ENCODE assay signal across 23 mouse cellular contexts in the genomic region with DNA sequence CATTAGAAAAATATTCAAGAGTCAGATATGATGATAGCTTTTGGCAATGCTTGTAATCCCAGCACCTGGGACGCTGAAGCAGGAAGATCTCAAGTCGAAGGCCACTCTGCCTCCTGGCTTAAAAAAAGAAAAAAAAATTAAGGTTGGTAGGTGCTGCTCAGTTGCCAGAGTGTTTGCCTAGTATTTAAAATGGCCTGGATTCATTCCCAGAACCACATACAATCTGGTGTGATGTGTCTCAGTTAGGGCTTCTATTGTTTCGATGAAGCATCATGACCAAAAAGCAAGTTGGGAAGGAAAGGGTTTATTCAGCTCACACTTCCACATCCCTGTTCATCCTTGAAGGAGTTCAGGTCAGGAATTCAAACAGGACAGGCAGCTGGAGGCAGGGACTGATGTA. TPM values are rescaled to one million over a fixed set of nuclear protein-coding genes. Genes with fewer than 3 reads are reported as not detected.
A peak's percentile ranks its signal among the peaks of the same experiment; 100 is the strongest.
DNase-seq lines count a peak whose midpoint lies in the region; ATAC-seq and TF ChIP-seq lines count a peak whose summit lies in the region.
"Had no signal": no experiment of that assay in that cellular context is flagged by ENCODE, and none has a peak within 500 bp of the region (broad histone marks: within the 10 kb centered on the region; RNA-seq: fewer than 3 reads in every experiment).

No protein-coding gene starts in this region.

- 88% methylated on average over 3 of the region's 3 CpGs for WGBS in heart, embryonic 12.5 days
- WGBS in neural tube, embryonic 13.5 days, result 90% methylated on average over 3 of the region's 3 CpGs
- WGBS in limb, embryonic 11.5 days, result 84% methylated on average over 3 of the region's 3 CpGs

- H3K27ac ChIP-seq in heart, embryonic 12.5 days (ENCODE audit: poor library complexity, severe bottlenecking), result no peak overlapping the region
- peak overlapping the region; percentile 59; the same call in 1 of the 2 replicates for H3K27ac ChIP-seq in neural tube, embryonic 13.5 days (replicated peaks)
- H3K27ac ChIP-seq in limb, embryonic 11.5 days (replicated peaks; ENCODE audit: low read depth, low read length), result peak overlapping the region; percentile 76
- no peak overlapping the region for H3K27ac ChIP-seq in left cerebral cortex, adult 2 months
- H3K27ac ChIP-seq: heart, adult 2 months; hindbrain, embryonic 15.5 days; stomach, postnatal 0 days had no signal

- H3K4me1 ChIP-seq in heart, embryonic 12.5 days (replicated peaks), result peaks cover 16% of the 10 kb centered on the region
- H3K4me1 ChIP-seq in neural tube, embryonic 13.5 days (replicated peaks), result peaks cover 23% of the 10 kb centered on the region
- H3K4me1 ChIP-seq in limb, embryonic 11.5 days (ENCODE audit: control insufficient read depth, insufficient read depth, low read length), result peaks cover 16% of the 10 kb centered on the region

- intact Hi-C loops in left cerebral cortex, adult 2 months (cut with DNase I), result no loop called here

- no peak overlapping the region for H3K4me3 ChIP-seq in heart, embryonic 12.5 days
- no peak overlapping the region for H3K4me3 ChIP-seq in neural tube, embryonic 13.5 days
- no peak overlapping the region for H3K4me3 ChIP-seq in limb, embryonic 11.5 days (ENCODE audit: low read depth, low read length)
- H3K4me3 ChIP-seq in left cerebral cortex, adult 2 months, result no peak overlapping the region
- H3K4me3 ChIP-seq: heart, adult 2 months; hindbrain, embryonic 15.5 days had no signal

- TF ChIP-seq CTCF in left cerebral cortex, adult 2 months (IDR thresholded peaks at IDR 0.05), result no peak

- no peak overlapping the region for H3K4me2 ChIP-seq in heart, embryonic 12.5 days
- H3K4me2 ChIP-seq in neural tube, embryonic 13.5 days, result no peak overlapping the region
- no peak overlapping the region for H3K4me2 ChIP-seq in limb, embryonic 11.5 days (ENCODE audit: low read depth, severe bottlenecking)
- H3K4me2 ChIP-seq: liver, embryonic 11.5 days had no signal

- peak; percentile 65 for DNase-seq in heart, adult 11 months
- DNase-seq in neural tube, embryonic 10.5 days (ENCODE audit: extremely low spot score, low spot score), result no peak
- DNase-seq in limb, embryonic 11.5 days (ENCODE audit: low spot score), result no peak
- DNase-seq in left cerebral cortex, adult 2 months (ENCODE audit: extremely low spot score in 1 of 2, low spot score in 2 of 2), result no peak
- no peak for DNase-seq in left cerebral cortex, adult 18-20 months (ENCODE audit: low spot score in 2 of 2)
- DNase-seq: adrenal gland, adult 8-10 months; B cell, adult 2 months; cerebellum, adult 8-10 months; cerebellum, postnatal 36 days; gastrocnemius, postnatal 25 days; kidney, adult 8-10 months; kidney, postnatal 10 days; liver, postnatal 0 days; right cerebral cortex, postnatal 14 days had no signal

- 0 out of 2 replicates have a peak, but pooled peaks cover 4% of the 10 kb centered on the region for H3K27me3 ChIP-seq in heart, embryonic 12.5 days (replicated peaks)
- no peaks in the 10 kb centered on the region for H3K27me3 ChIP-seq in neural tube, embryonic 13.5 days
- no peaks in the 10 kb centered on the region for H3K27me3 ChIP-seq in limb, embryonic 11.5 days (ENCODE audit: control insufficient read depth, insufficient read depth, low read length)
- H3K27me3 ChIP-seq: hindbrain, embryonic 15.5 days had no signal

- ATAC-seq in heart, embryonic 12.5 days (ENCODE audit: insufficient number of reproducible peaks, low FRiP score), result no peak
- no peak for ATAC-seq in neural tube, embryonic 13.5 days (ENCODE audit: low read depth)
- ATAC-seq in limb, embryonic 11.5 days (ENCODE audit: insufficient number of reproducible peaks, low FRiP score, low TSS enrichment, low read depth), result no peak
- ATAC-seq: liver, postnatal 0 days; lung, postnatal 0 days had no signal

- no peaks in the 10 kb centered on the region for H3K36me3 ChIP-seq in heart, embryonic 12.5 days
- no peaks in the 10 kb centered on the region for H3K36me3 ChIP-seq in neural tube, embryonic 13.5 days
- H3K36me3 ChIP-seq in limb, embryonic 11.5 days (ENCODE audit: control insufficient read depth, insufficient read depth, low read length), result no peaks in the 10 kb centered on the region
- H3K36me3 ChIP-seq: hindbrain, embryonic 15.5 days had no signal

- no peak overlapping the region for H3K9ac ChIP-seq in heart, embryonic 12.5 days
- no peak overlapping the region for H3K9ac ChIP-seq in neural tube, embryonic 13.5 days
- no peak overlapping the region for H3K9ac ChIP-seq in limb, embryonic 11.5 days (ENCODE audit: low read length)
- H3K9ac ChIP-seq: hindbrain, embryonic 15.5 days; liver, postnatal 0 days had no signal

- H3K9me3 ChIP-seq in heart, embryonic 12.5 days (replicated peaks), result 0 out of 2 replicates have a peak, but pooled peaks cover 4% of the 10 kb centered on the region
- no peaks in the 10 kb centered on the region for H3K9me3 ChIP-seq in neural tube, embryonic 13.5 days
- H3K9me3 ChIP-seq in limb, embryonic 11.5 days (ENCODE audit: control insufficient read depth, low read length), result no peaks in the 10 kb centered on the region
- H3K9me3 ChIP-seq: hindbrain, embryonic 15.5 days had no signal

RNA-seq across cellular contexts. Expression of a gene that starts 29.4 kb away (rescaled TPM):
- polyA plus RNA-seq in heart, embryonic 12.5 days (2016; fragmentation: Nextera tagmentation; extraction: Ambion mirVana), result 0.10 and 0.50 TPM in 2 replicates
- polyA plus RNA-seq in neural tube, embryonic 13.5 days (2015; fragmentation: Nextera tagmentation; extraction: Ambion mirVana), result 0.39 and 0.73 TPM in 2 replicates
- not detected in 2 replicates for polyA plus RNA-seq in limb, embryonic 11.5 days (2014; fragmentation: Nextera tagmentation; extraction: Ambion mirVana)
- total RNA-seq in left cerebral cortex, adult 2 months (2021), result 1 to 10 TPM; 3.5 to 4.4 TPM
- total RNA-seq in left cerebral cortex, adult 18-20 months (2021), result 1 to 10 TPM; 5.4 to 5.7 TPM
- total RNA-seq: MEL had no signal
- polyA plus RNA-seq: liver, embryonic 11.5 days; thymus, postnatal 0 days had no signal

RNA-seq across cellular contexts. Expression of a gene that starts 47.4 kb away (rescaled TPM):
- 2.1 and 2.4 TPM in 2 replicates for polyA plus RNA-seq in heart, embryonic 12.5 days (2016; fragmentation: Nextera tagmentation; extraction: Ambion mirVana)
- polyA plus RNA-seq in neural tube, embryonic 13.5 days (2015; fragmentation: Nextera tagmentation; extraction: Ambion mirVana), result 1.3 and 2.1 TPM in 2 replicates
- 0.13 and 0.24 TPM in 2 replicates for polyA plus RNA-seq in limb, embryonic 11.5 days (2014; fragmentation: Nextera tagmentation; extraction: Ambion mirVana)
- 10 to 100 TPM in 1 of 2 experiments, 1 to 10 TPM in 1; 9.2 to 14.8 TPM for total RNA-seq in left cerebral cortex, adult 2 months (2021)
- total RNA-seq in left cerebral cortex, adult 18-20 months (2021), result 10 to 100 TPM; 16.4 to 16.6 TPM
- total RNA-seq: heart, adult 2 months; MEL had no signal

Comparison
In these comparisons a context has a peak if more than half of its experiments do, and no peak if none do; other contexts are left out.
1. H3K27ac ChIP-seq: peak in neural tube, embryonic 13.5 days (single experiment) and limb, embryonic 11.5 days (single experiment); none in heart, embryonic 12.5 days (single experiment) and left cerebral cortex, adult 2 months (single experiment).